Mouse (Mus musculus) bone marrow, adult 2 months (tissue): ENCODE results near the gene Mmp3.

Source experiments
- CTCF ChIP-seq: fragments of 200-500 bp; IDR thresholded peaks from 2 replicates; pipeline ENCODE4 v1.5.1; 2011; ENCODE audit warnings: low read length, control low read depth; ENCODE audit not compliant: control insufficient read depth, insufficient read depth
- POLR2A ChIP-seq: fragments of 200-500 bp; IDR thresholded peaks from 2 replicates; pipeline ENCODE4 v1.6.1; 2011; ENCODE audit warnings: low read depth, mild to moderate bottlenecking, control low read depth, low read length, borderline replicate concordance; ENCODE audit not compliant: control insufficient read depth

DNA sequence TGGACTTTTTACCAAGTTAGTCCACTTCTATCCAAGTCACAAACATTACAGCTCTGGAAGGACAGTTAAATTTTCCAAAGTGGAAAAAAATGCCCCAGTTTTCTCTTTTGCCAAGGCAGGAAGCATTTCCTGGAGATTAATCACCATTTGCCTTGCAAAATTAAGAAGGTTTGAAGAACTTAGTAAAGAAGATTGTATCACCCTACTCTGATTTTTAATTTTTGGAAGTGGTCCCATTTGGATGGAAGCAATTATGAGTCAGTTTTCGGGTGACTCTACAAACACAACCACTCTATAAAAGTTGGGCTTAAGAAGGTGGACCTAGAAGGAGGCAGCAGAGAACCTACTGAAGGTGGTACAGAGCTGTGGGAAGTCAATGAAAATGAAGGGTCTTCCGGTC, at the start of gene Mmp3:
- TF ChIP-seq CTCF (no peak), POLR2A (no peak)
